Mouse (Mus musculus) neural tube, embryonic 14.5 days (tissue): ENCODE measurements around the gene Olfr91. TPM values are rescaled to one million over a fixed set of nuclear protein-coding genes. Genes with fewer than 3 reads are reported as not detected.
"Not testable (repeated sequence)": the region's sequence is repeated elsewhere in the genome, so short reads cannot be mapped to it uniquely, and the experiment has no call there.

Source experiments
- ATAC-seq: fragments of 200-750 bp; cut with Nextera tagmentation; 2 replicates; pipeline ENCODE4 v1.8.0; 2017; ENCODE audit warnings: low read depth, mild to moderate bottlenecking, moderate TSS enrichment, moderate library complexity
- H3K27ac ChIP-seq: fragments of 300-500 bp; sonication (generic); 2 replicates; pipeline ENCODE4 v1.5.1; 2014; ENCODE audit warnings: low read depth, mild to moderate bottlenecking, control low read depth, low read length, moderate library complexity, mixed read lengths
- H3K27me3 ChIP-seq: fragments of 300-500 bp; sonication (generic); 2 replicates; pipeline ENCODE4 v1.6.1; 2014; ENCODE audit warnings: low read length; ENCODE audit not compliant: control insufficient read depth, insufficient read depth
- H3K36me3 ChIP-seq: fragments of 300-500 bp; sonication (generic); 2 replicates; pipeline ENCODE4 v1.6.1; 2014; ENCODE audit warnings: low read length, mixed read lengths; ENCODE audit not compliant: control insufficient read depth, insufficient read depth
- H3K4me1 ChIP-seq: fragments of 300-500 bp; sonication (generic); 2 replicates; pipeline ENCODE4 v1.6.1; 2014; ENCODE audit warnings: low read length; ENCODE audit not compliant: control insufficient read depth, insufficient read depth
- H3K4me2 ChIP-seq: fragments of 300-500 bp; sonication (generic); 2 replicates; pipeline ENCODE4 v1.6.1; 2014; ENCODE audit warnings: mild to moderate bottlenecking, low read depth, low read length, control low read depth
- H3K4me3 ChIP-seq: fragments of 300-500 bp; sonication (generic); 2 replicates; pipeline ENCODE4 v1.5.1; 2014; ENCODE audit warnings: low read depth, low read length, control low read depth, mixed read lengths
- H3K9ac ChIP-seq: fragments of 300-500 bp; sonication (generic); replicated peaks from 2 replicates; pipeline ENCODE4 v1.6.1; 2014; ENCODE audit warnings: low read depth, mild to moderate bottlenecking, control low read depth, low read length, mixed read lengths
- H3K9me3 ChIP-seq: fragments of 300-500 bp; sonication (generic); 2 replicates; pipeline ENCODE4 v1.6.1; 2016; ENCODE audit warnings: low read length; ENCODE audit not compliant: control insufficient read depth
- WGBS: fragments of 180-500 bp; shearing (Covaris S2); extraction: QIAGEN DNeasy Blood & Tissue Kit; methylation state at CpG from one replicate; pipeline ENCODE4 v1.1.7; 2014; 5-methylcytosine and 5-hydroxymethylcytosine counted together
- polyA plus RNA-seq: library from polyadenylated mRNA; unstranded; fragments of >200 nt; fragmentation: Nextera tagmentation; extraction: Ambion mirVana; gene quantifications from 2 replicates; pipeline ENCODE4 v1.2.1, GENCODE M21; 2014

The Olfr91 gene
- 0.13 TPM in 1 of 2 replicates, not detected in the other for polyA plus RNA-seq

- Histone ChIP-seq H3K27me3 (no peaks in the 10 kb centered on the region), H3K36me3 (no peaks in the 10 kb centered on the region), H3K27ac (no peak within 1 kb of the TSS), H3K4me1 (no peaks in the 10 kb centered on the region), H3K9ac (no peak within 1 kb of the TSS), H3K4me2 (no peak within 1 kb of the TSS), H3K4me3 (no peak within 1 kb of the TSS), H3K9me3 (no peaks in the 10 kb centered on the region)
- no peak for ATAC-seq
- 95% methylated on average over 1 of the region's 1 CpGs for whole genome bisulfite sequencing
Measured at GRCm38 (mm10) chr17:37098178-37098577, at the start of gene Olfr91. Gene Olfr91 (minus strand): TSS chr17:37098278.

- not testable (repeated sequence) for H3K4me3 ChIP-seq, ATAC-seq, H3K4me2 ChIP-seq, H3K27me3 ChIP-seq, H3K9me3 ChIP-seq, H3K36me3 ChIP-seq, H3K27ac ChIP-seq, H3K4me1 ChIP-seq, H3K9ac ChIP-seq
- 76% methylated on average over 4 of the region's 4 CpGs for WGBS
Measured at GRCm38 (mm10) chr17:37131366-37131765, 33.3 kb upstream of the Olfr91 start.

- 94% methylated on average over 2 of the region's 2 CpGs for WGBS
- H3K9ac ChIP-seq: no peak within 1 kb of the TSS
- no peak within 1 kb of the TSS for H3K4me2 ChIP-seq
- no peak within 1 kb of the TSS for H3K27ac ChIP-seq
- H3K36me3 ChIP-seq: no peaks in the 10 kb centered on the region
- no peak within 1 kb of the TSS for H3K4me3 ChIP-seq
- no peaks in the 10 kb centered on the region for H3K4me1 ChIP-seq
- ATAC-seq: no peak
- H3K9me3 ChIP-seq: no peaks in the 10 kb centered on the region
- no peaks in the 10 kb centered on the region for H3K27me3 ChIP-seq
Measured at GRCm38 (mm10) chr17:37119988-37120387, 21.9 kb upstream of the Olfr91 start, which contains the start of gene Olfr92. Gene Olfr92 (minus strand): TSS chr17:37120088.

- no peak overlapping the region for H3K27ac ChIP-seq
- WGBS: 82% methylated on average over 5 of the region's 5 CpGs
- no peak overlapping the region for H3K9ac ChIP-seq
- no peaks in the 10 kb centered on the region for H3K27me3 ChIP-seq
- H3K36me3 ChIP-seq: no peaks in the 10 kb centered on the region
- H3K4me1 ChIP-seq: no peaks in the 10 kb centered on the region
- H3K4me3 ChIP-seq: no peak overlapping the region
- no peak for ATAC-seq
- no peaks in the 10 kb centered on the region for H3K9me3 ChIP-seq
- H3K4me2 ChIP-seq: no peak overlapping the region
Measured at GRCm38 (mm10) chr17:37093289-37093688, 4.8 kb downstream of the Olfr91 start.

GRCm38 (mm10) chr17:37092198-37092597 lies 5.9 kb downstream of the Olfr91 start:
- no peak overlapping the region for H3K27ac ChIP-seq
- ATAC-seq: no peak
- H3K4me2 ChIP-seq: no peak overlapping the region
- no peak overlapping the region for H3K9ac ChIP-seq
- no peak overlapping the region for H3K4me3 ChIP-seq
- H3K4me1 ChIP-seq: no peaks in the 10 kb centered on the region
- 78% methylated on average over 1 of the region's 1 CpGs for WGBS
- H3K9me3 ChIP-seq: no peaks in the 10 kb centered on the region
- H3K27me3 ChIP-seq: no peaks in the 10 kb centered on the region
- no peaks in the 10 kb centered on the region for H3K36me3 ChIP-seq

GRCm38 (mm10) chr17:37088399-37088798 lies 9.7 kb downstream of the Olfr91 start, which contains the start of gene Olfr90:
Gene Olfr90 (minus strand): TSS chr17:37088499.
- no peak for ATAC-seq
- Histone ChIP-seq H3K9ac (no peak within 1 kb of the TSS), H3K27ac (no peak within 1 kb of the TSS), H3K9me3 (no peaks in the 10 kb centered on the region), H3K27me3 (no peaks in the 10 kb centered on the region), H3K36me3 (no peaks in the 10 kb centered on the region), H3K4me1 (no peaks in the 10 kb centered on the region), H3K4me2 (no peak within 1 kb of the TSS), H3K4me3 (no peak within 1 kb of the TSS)

- Histone ChIP-seq H3K4me2 (no peak overlapping the region), H3K9ac (no peak overlapping the region), H3K27ac (no peak overlapping the region), H3K9me3 (no peaks in the 10 kb centered on the region), H3K4me1 (no peaks in the 10 kb centered on the region), H3K27me3 (no peaks in the 10 kb centered on the region), H3K36me3 (no peaks in the 10 kb centered on the region), H3K4me3 (no peak overlapping the region)
- WGBS: 79% methylated on average over 10 of the region's 10 CpGs
- ATAC-seq: no peak
Measured at GRCm38 (mm10) chr17:37085545-37085944, 12.5 kb downstream of the Olfr91 start.

- no peak overlapping the region for H3K27ac ChIP-seq
- no peak overlapping the region for H3K9ac ChIP-seq
- WGBS: 68% methylated on average over 5 of the region's 5 CpGs
Measured at GRCm38 (mm10) chr17:37084632-37085031, 13.4 kb downstream of the Olfr91 start.

GRCm38 (mm10) chr17:37083327-37083726 lies 14.8 kb downstream of the Olfr91 start:
- Histone ChIP-seq H3K9me3 (no peaks in the 10 kb centered on the region), H3K4me3 (no peak overlapping the region), H3K27ac (no peak overlapping the region), H3K27me3 (no peaks in the 10 kb centered on the region), H3K4me1 (peaks cover 8% of the 10 kb centered on the region), H3K4me2 (no peak overlapping the region), H3K9ac (no peak overlapping the region), H3K36me3 (no peaks in the 10 kb centered on the region)
- peak; percentile 52 for ATAC-seq
- 5% methylated on average over 8 of the region's 8 CpGs for WGBS

More at GRCm38 (mm10) chr17:37084632-37085031, 13.4 kb downstream of the Olfr91 start:
- no peak for ATAC-seq
- H3K4me3 ChIP-seq: no peak overlapping the region
- H3K4me2 ChIP-seq: no peak overlapping the region
- no peaks in the 10 kb centered on the region for H3K36me3 ChIP-seq
- H3K4me1 ChIP-seq: no peaks in the 10 kb centered on the region; the same call in 1 of the 2 replicates
- H3K9me3 ChIP-seq: no peaks in the 10 kb centered on the region
- H3K27me3 ChIP-seq: no peaks in the 10 kb centered on the region
